Mouse (Mus musculus) kidney, embryonic 16.5 days (tissue): ENCODE data around the gene Nrarp. TPM values are rescaled to one million over a fixed set of nuclear protein-coding genes. Genes with fewer than 3 reads are reported as not detected.

Source experiments
- ATAC-seq: fragments of 200-750 bp; cut with Nextera tagmentation; 2 replicates; pipeline ENCODE4 v1.8.0; 2017; ENCODE audit warnings: moderate TSS enrichment; ENCODE audit not compliant: low FRiP score, low TSS enrichment
- H3K27ac ChIP-seq: fragments of 300-500 bp; sonication (generic); 2 replicates; pipeline ENCODE4 v1.5.1; 2014; ENCODE audit warnings: low read length
- H3K27me3 ChIP-seq: fragments of 300-500 bp; sonication (generic); 2 replicates; pipeline ENCODE4 v1.6.1; 2014; ENCODE audit warnings: low read length, control low read depth, mixed read lengths; ENCODE audit not compliant: insufficient read depth
- H3K36me3 ChIP-seq: fragments of 300-500 bp; sonication (generic); 2 replicates; pipeline ENCODE4 v1.6.1; 2014; ENCODE audit warnings: low read length, control low read depth, mixed read lengths; ENCODE audit not compliant: insufficient read depth
- H3K4me1 ChIP-seq: fragments of 300-500 bp; sonication (generic); 2 replicates; pipeline ENCODE4 v1.6.1; 2014; ENCODE audit warnings: low read length, control low read depth, mixed read lengths; ENCODE audit not compliant: insufficient read depth
- H3K4me2 ChIP-seq: fragments of 300-500 bp; sonication (generic); replicated peaks from 2 replicates; pipeline ENCODE4 v1.6.1; 2014; ENCODE audit warnings: low read depth, low read length
- H3K4me3 ChIP-seq: fragments of 300-500 bp; sonication (generic); 2 replicates; pipeline ENCODE4 v1.5.1; 2014; ENCODE audit warnings: mild to moderate bottlenecking, low read length
- H3K9ac ChIP-seq: fragments of 300-500 bp; sonication (generic); replicated peaks from 2 replicates; pipeline ENCODE4 v1.6.1; 2014; ENCODE audit warnings: low read length
- H3K9me3 ChIP-seq: fragments of 300-500 bp; sonication (generic); 2 replicates; pipeline ENCODE4 v1.6.1; 2016; ENCODE audit warnings: low read length, control low read depth
- WGBS: fragments of 180-500 bp; shearing (Covaris S2); extraction: QIAGEN DNeasy Blood & Tissue Kit; methylation state at CpG from one replicate; pipeline ENCODE4 v1.1.7; 2014; 5-methylcytosine and 5-hydroxymethylcytosine counted together
- polyA plus RNA-seq: library from polyadenylated mRNA; unstranded; fragments of >200 nt; fragmentation: Nextera tagmentation; extraction: Ambion mirVana; gene quantifications from 2 replicates; pipeline ENCODE4 v1.2.1, GENCODE M21; 2015

Gene Nrarp
- polyA plus RNA-seq, 1 experiment from 2014 or later: 18.4 TPM

GRCm38 (mm10) chr2:25179566-25180217 is 866 bp upstream of the Nrarp start:
- Histone ChIP-seq H3K4me3 (peak overlapping the region; percentile 67), H3K27me3 (peaks cover 37% of the 10 kb centered on the region), H3K36me3 (peaks cover 2% of the 10 kb centered on the region; the same call in 1 of the 2 replicates), H3K4me1 (peaks cover 78% of the 10 kb centered on the region), H3K4me2 (peak overlapping the region; percentile 87), H3K9ac (peak overlapping the region; percentile 59), H3K9me3 (no peaks in the 10 kb centered on the region), H3K27ac (peak overlapping the region; percentile 63)
- no peak for ATAC-seq
- WGBS: 20% methylated on average over 15 of the region's 15 CpGs

- Histone ChIP-seq H3K4me2 (peak overlapping the region; percentile 87), H3K9ac (peak overlapping the region; percentile 76), H3K27ac (peak overlapping the region; percentile 91), H3K4me1 (peaks cover 78% of the 10 kb centered on the region), H3K9me3 (no peaks in the 10 kb centered on the region), H3K4me3 (peak overlapping the region; percentile 67), H3K36me3 (peaks cover 2% of the 10 kb centered on the region; the same call in 1 of the 2 replicates), H3K27me3 (peaks cover 38% of the 10 kb centered on the region)
- under 1% methylated on average over 94 of the region's 100 CpGs for WGBS
- ATAC-seq: peak; percentile 17; the same call in 1 of the 2 replicates
Observed at GRCm38 (mm10) chr2:25180973-25181890, 674 bp downstream of the Nrarp start.

DNA sequence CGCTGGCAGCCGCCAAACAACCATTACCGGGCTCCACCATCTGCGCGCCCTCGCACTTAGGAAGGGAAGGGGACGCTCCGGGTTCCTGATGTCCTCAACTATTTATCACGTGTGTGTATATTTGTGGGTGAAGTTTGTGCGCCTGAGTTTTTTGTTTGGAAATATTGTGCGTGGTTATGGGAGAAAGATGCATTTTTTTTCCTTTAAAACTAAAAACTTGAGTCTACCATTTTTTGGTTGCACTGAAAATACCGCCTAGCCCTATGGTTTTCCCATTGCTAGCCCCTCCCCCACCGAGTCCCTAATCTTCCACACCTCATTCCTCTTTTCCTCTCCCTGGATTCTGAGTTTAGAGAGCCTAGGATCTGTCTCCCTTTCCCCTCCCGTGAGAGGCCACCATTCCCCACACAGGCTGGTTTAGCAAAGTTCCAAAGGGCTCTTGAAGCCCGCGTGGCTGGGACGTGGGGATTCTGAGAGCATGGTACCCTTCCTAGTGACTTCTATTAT is 1.4 kb downstream of the Nrarp start:
- under 1% methylated on average over 17 of the region's 17 CpGs for WGBS
- ATAC-seq: no peak

GRCm38 (mm10) chr2:25182664-25183063 is 2.1 kb downstream of the Nrarp start:
- peaks cover 64% of the 10 kb centered on the region for H3K4me1 ChIP-seq

More for the DNA sequence above, 1.4 kb downstream of the Nrarp start:
- Histone ChIP-seq H3K9ac (peak overlapping the region; percentile 76), H3K9me3 (no peaks in the 10 kb centered on the region), H3K4me2 (peak overlapping the region; percentile 87), H3K27ac (peak overlapping the region; percentile 91), H3K36me3 (peaks cover 2% of the 10 kb centered on the region; the same call in 1 of the 2 replicates), H3K27me3 (peaks cover 38% of the 10 kb centered on the region), H3K4me1 (peaks cover 72% of the 10 kb centered on the region), H3K4me3 (peak overlapping the region; percentile 67)

GRCm38 (mm10) chr2:25183336-25183735 is 2.8 kb downstream of the Nrarp start:
- Histone ChIP-seq H3K36me3 (peaks cover 2% of the 10 kb centered on the region; the same call in 1 of the 2 replicates), H3K27ac (no peak overlapping the region), H3K9ac (no peak overlapping the region; the same call in 1 of the 2 replicates), H3K4me3 (peak overlapping the region; percentile 67), H3K27me3 (peaks cover 38% of the 10 kb centered on the region), H3K9me3 (no peaks in the 10 kb centered on the region), H3K4me2 (peak overlapping the region; percentile 87), H3K4me1 (peaks cover 58% of the 10 kb centered on the region)
- no peak for ATAC-seq
- WGBS: 56% methylated on average over 2 of the region's 2 CpGs

More at GRCm38 (mm10) chr2:25182664-25183063, 2.1 kb downstream of the Nrarp start:
- Histone ChIP-seq H3K9ac (peak overlapping the region; percentile 17; the same call in 1 of the 2 replicates), H3K4me3 (peak overlapping the region; percentile 67), H3K27me3 (peaks cover 38% of the 10 kb centered on the region), H3K27ac (no peak overlapping the region), H3K4me2 (peak overlapping the region; percentile 87), H3K9me3 (no peaks in the 10 kb centered on the region), H3K36me3 (peaks cover 2% of the 10 kb centered on the region; the same call in 1 of the 2 replicates)
- WGBS: 21% methylated on average over 6 of the region's 6 CpGs
- ATAC-seq: no peak

DNA sequence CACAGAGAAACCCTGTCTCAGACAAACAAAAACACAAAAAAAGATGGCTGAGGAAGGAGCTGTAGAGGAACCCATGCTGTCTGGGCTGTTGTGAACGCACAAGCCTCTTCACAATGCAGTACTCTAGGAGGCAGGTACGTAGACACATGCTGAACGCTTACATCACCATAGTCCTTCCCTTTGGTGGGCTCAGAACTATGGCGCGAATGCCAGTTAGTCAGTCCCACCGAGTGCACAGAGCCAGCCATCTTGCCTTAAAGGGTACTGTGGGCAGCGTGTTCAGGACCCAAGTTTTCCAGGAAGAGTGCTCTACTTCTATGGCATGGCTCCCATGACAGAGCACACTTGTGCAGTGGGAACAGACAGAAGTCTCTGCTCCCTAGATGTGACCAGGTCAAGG is 3.9 kb downstream of the Nrarp start:
- 93% methylated on average over 7 of the region's 7 CpGs for WGBS
- 0 out of 2 replicates have a peak overlapping the region, but pooled peaks have one; percentile 11 for H3K9ac ChIP-seq
- H3K27me3 ChIP-seq: peaks cover 31% of the 10 kb centered on the region
- H3K27ac ChIP-seq: no peak overlapping the region
- peaks cover 2% of the 10 kb centered on the region; the same call in 1 of the 2 replicates for H3K36me3 ChIP-seq
- H3K9me3 ChIP-seq: no peaks in the 10 kb centered on the region
- no peak overlapping the region for H3K4me2 ChIP-seq
- peaks cover 47% of the 10 kb centered on the region for H3K4me1 ChIP-seq
- no peak for ATAC-seq
- no peak overlapping the region for H3K4me3 ChIP-seq

DNA sequence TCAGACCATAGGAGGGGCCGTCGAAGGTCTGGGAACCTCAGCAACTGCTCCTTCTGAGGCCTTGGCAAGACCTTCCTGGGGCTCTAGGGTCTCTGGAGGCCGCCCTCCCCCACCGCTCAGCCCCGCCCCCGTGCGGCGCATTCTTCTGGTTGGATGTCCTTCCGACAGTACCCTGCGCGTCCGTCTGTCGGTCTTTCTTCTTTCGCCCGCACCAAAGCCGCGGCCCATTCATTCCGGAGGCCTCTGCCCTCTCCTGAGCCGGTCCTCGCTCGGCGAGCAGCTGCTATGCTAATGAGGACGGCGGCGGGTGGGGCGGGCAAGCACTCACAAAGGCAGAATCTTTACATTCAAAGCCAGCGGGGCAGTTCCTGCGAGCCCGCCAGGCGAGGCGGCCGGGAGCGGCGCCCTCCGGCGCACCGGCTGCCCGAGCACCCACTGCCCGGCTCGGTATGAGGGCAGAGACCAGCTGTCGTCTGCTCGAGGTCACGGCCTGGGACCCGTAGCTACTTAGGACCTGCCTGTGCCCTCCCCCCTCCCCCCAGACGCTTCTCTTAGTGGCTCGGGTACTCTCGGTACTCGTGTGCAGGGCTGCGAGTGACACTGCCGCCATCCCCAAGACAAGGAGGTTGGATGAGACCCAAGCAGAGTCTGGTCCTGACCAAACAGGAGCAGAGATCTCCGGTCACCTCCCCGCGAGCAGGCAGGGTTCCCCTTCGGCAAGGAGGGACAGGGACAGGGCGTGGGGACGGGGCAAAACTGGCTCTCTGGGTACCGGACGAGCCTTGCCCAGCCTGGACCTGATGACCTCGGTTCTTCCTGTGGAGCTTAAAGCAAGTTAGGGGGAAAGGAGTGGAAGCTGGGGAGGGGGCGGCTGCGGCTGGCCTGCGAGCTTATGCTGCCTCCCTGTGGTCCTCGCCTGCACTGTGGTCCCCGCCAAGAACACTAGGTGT is 5.3 kb downstream of the Nrarp start:
- peak overlapping the region; percentile 70 for H3K9ac ChIP-seq
- H3K4me2 ChIP-seq: peak overlapping the region; percentile 82
- peak; percentile 69 for ATAC-seq
- no peaks in the 10 kb centered on the region for H3K9me3 ChIP-seq
- WGBS: under 1% methylated on average over 60 of the region's 64 CpGs
- H3K27me3 ChIP-seq: peaks cover 23% of the 10 kb centered on the region
- peak overlapping the region; percentile 81 for H3K27ac ChIP-seq
- peaks cover 2% of the 10 kb centered on the region; the same call in 1 of the 2 replicates for H3K36me3 ChIP-seq
- H3K4me1 ChIP-seq: peaks cover 38% of the 10 kb centered on the region
- H3K4me3 ChIP-seq: peak overlapping the region; percentile 56

DNA sequence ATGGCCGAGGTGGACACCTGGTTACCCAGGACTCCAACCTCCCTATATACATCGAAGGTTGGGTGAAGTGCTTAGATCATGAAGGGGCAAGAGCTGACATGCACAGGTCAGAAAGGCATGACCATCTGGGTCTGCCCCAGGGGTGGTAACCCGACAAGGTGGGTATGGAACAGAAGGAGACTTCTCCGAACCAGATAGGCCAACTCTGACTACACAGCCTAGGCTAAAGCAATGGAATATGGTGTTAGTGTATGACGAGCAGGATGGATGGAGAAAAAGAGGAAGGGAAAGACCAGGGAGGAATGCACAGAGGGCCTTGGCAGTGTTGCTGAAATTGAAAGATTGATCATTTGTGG is 6.0 kb downstream of the Nrarp start:
- H3K4me3 ChIP-seq: peak overlapping the region; percentile 56
- no peaks in the 10 kb centered on the region for H3K9me3 ChIP-seq
- peaks cover 17% of the 10 kb centered on the region; the same call in 1 of the 2 replicates for H3K27me3 ChIP-seq
- H3K4me2 ChIP-seq: peak overlapping the region; percentile 82
- H3K9ac ChIP-seq: peak overlapping the region; percentile 70; the same call in 1 of the 2 replicates
- peaks cover 33% of the 10 kb centered on the region for H3K4me1 ChIP-seq
- H3K27ac ChIP-seq: no peak overlapping the region
- 38% methylated on average over 5 of the region's 5 CpGs for WGBS
- ATAC-seq: no peak; the same call in 1 of the 2 replicates
- H3K36me3 ChIP-seq: peaks cover 2% of the 10 kb centered on the region; the same call in 1 of the 2 replicates
